Mouse (Mus musculus): ENCODE measurements at regions not wholly inside any gene's neighbourhood (a gene's known extent, or its start where the extent isn't known, plus 50 kb on each side); places are given as distances from the start of the nearest gene placed in this dataset.

DNA sequence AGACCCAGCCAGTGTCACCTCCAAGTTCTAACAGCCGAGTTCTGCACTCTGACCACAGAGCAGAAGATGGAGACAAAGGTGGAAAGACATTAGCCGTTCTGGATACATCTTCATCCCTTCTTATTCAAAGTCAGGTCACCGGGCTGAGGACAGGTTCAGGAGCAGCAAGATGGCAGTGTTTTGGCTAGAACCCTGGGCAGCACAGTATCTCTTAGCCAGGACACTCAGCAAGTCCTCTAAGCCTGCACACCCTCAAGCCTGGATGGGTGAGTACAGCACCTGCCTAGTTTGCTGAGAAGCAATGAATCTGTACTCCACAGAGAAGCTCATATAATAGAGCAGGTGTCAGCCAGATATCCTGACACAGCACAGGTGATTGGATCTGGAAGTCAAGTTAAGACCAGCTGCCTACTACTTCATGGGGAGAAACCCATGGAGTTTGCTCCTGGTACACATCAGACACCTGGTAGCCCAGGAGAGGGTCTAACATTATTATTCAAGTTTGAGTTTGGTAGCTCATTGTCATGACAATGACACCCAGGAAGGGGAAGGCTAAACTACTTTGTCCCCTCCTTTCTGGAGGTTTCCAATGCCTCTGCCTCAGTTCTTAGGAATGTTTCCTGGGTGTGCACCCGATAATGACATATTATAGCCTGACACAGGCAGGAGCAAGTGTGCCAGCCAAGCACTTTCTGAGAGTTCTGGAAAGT lies 108.1 kb downstream of the Ndufa10 start:
- Histone ChIP-seq H3K27ac (no peak overlapping the region), H3K4me1 (replicated peaks) (no peaks in the 10 kb centered on the region), H3K36me3 (no peaks in the 10 kb centered on the region), H3K27me3 (0 out of 2 replicates have a peak, but pooled peaks cover 3% of the 10 kb centered on the region), H3K9ac (no peak overlapping the region), H3K4me3 (no peak overlapping the region), H3K9me3 (replicated peaks) (no peaks in the 10 kb centered on the region), H3K4me2 (no peak overlapping the region)
- ATAC-seq (replicated peaks; ENCODE audit: insufficient number of reproducible peaks, insufficient read depth, low FRiP score, low read depth): no peak
- 82% methylated on average over 4 of the region's 4 CpGs for WGBS

DNA sequence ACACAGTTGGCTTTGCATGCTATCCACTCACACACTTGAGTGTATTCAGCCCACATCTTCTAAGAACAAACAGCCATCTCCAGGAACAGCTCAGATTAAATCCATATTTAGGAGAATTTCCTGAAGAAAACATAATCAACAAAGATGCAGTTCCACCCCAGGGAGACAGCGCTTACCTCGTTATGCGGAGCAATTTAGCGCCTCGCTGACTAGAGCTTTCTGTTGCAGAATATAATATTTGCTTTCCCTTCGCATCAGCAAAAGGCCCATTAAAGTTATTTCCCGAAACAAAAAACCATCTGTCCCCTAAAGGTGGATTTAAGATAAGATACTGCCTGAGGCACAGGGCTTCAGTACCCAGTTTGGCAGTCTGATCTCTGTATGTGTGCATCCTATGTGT lies 112.0 kb downstream of the Ndufa10 start:
- 0 out of 2 replicates have a peak, but pooled peaks cover 3% of the 10 kb centered on the region for H3K27me3 ChIP-seq
- H3K4me1 ChIP-seq (replicated peaks): peaks cover 18% of the 10 kb centered on the region
- ATAC-seq (replicated peaks; ENCODE audit: insufficient number of reproducible peaks, insufficient read depth, low FRiP score, low read depth): no peak
- WGBS: 84% methylated on average over 7 of the region's 7 CpGs
- no peak overlapping the region for H3K27ac ChIP-seq
- no peak overlapping the region for H3K4me2 ChIP-seq
- H3K9ac ChIP-seq: no peak overlapping the region
- no peak overlapping the region for H3K4me3 ChIP-seq
- no peaks in the 10 kb centered on the region for H3K36me3 ChIP-seq
- H3K9me3 ChIP-seq (replicated peaks): no peaks in the 10 kb centered on the region

DNA sequence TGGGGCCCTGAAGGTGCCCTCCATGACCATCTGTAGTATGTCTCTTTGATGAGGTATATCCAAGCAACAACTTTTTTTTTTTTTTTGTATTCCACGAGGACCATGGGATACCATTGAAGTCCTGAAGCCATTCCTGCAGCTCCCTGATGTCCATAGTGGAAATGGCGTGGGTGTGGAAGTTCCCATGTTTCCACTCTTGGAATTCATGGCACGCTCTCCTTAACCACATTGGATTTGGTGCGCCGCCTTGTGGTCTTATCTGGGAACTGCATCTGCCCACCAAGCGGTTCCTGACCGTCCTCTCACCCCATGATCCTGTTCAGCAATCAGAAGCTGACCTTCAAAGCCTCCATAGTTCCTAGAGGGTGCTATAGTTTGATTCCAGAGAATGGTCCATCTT lies 113.4 kb downstream of the Ndufa10 start:
- 0 out of 2 replicates have a peak, but pooled peaks cover 3% of the 10 kb centered on the region for H3K27me3 ChIP-seq
- H3K4me2 ChIP-seq: no peak overlapping the region
- no peak for ATAC-seq (replicated peaks; ENCODE audit: insufficient number of reproducible peaks, insufficient read depth, low FRiP score, low read depth)
- no peaks in the 10 kb centered on the region for H3K9me3 ChIP-seq (replicated peaks)
- WGBS: 20% methylated on average over 7 of the region's 7 CpGs
- no peak overlapping the region for H3K4me3 ChIP-seq
- peaks cover 18% of the 10 kb centered on the region for H3K4me1 ChIP-seq (replicated peaks)
- H3K36me3 ChIP-seq: no peaks in the 10 kb centered on the region
- H3K9ac ChIP-seq: no peak overlapping the region
- no peak overlapping the region for H3K27ac ChIP-seq

DNA sequence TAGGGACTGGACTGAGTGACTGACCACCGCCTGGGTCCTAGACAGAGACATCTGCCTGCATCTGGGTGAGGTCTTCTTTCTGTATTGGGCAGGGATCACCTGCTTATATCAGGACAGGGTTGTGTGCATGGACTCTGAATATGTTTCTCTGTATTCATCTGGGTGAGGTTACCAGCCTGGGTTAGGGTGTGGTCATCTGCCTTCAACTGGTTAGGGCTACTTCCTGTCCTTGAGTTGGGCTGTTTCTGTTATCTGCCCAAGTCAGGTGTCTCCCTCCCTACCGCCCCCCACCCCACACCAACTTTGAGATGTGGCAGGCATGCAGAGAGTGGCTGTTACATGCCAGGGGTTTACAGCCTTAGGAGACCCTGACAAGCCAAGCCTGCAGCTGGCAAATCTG lies 114.2 kb downstream of the Ndufa10 start:
- WGBS: 81% methylated on average over 2 of the region's 2 CpGs
- Histone ChIP-seq H3K4me3 (no peak overlapping the region), H3K9me3 (replicated peaks) (no peaks in the 10 kb centered on the region), H3K27me3 (0 out of 2 replicates have a peak, but pooled peaks cover 3% of the 10 kb centered on the region), H3K36me3 (no peaks in the 10 kb centered on the region), H3K27ac (no peak overlapping the region), H3K9ac (no peak overlapping the region), H3K4me1 (replicated peaks) (peaks cover 18% of the 10 kb centered on the region), H3K4me2 (no peak overlapping the region)
- ATAC-seq (replicated peaks; ENCODE audit: insufficient number of reproducible peaks, insufficient read depth, low FRiP score, low read depth): no peak

DNA sequence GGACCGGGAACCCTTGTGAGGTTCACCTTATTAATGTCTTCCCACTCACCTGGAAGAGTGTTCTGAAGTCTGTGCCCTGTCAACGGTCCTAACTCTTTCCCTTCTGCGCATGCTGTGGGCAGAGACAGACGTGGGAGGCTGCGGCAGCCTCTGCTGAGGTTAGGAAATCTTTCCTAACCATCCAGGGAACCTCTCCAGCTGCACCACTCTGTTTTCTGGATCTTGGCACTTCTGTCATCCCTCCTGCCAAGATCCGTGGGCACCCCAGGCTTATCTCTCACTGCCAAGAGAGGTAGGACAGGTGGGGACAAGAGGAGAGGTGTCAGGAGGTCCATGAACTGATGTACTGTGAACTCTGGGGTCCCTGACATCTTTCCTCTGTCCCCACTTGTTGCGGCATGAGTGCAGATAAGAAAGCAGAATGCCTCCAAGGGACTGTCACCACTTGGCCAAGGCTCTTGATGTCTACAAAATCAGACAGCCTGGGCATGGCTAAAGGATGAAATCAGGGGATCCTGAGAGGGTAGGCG lies 114.8 kb downstream of the Ndufa10 start:
- no peak overlapping the region for H3K27ac ChIP-seq
- no peak overlapping the region for H3K4me2 ChIP-seq
- no peak overlapping the region for H3K9ac ChIP-seq
- 52% methylated on average over 8 of the region's 8 CpGs for WGBS
- H3K4me1 ChIP-seq (replicated peaks): peaks cover 18% of the 10 kb centered on the region
- H3K4me3 ChIP-seq: no peak overlapping the region
- H3K9me3 ChIP-seq (replicated peaks): no peaks in the 10 kb centered on the region
- ATAC-seq (replicated peaks; ENCODE audit: insufficient number of reproducible peaks, insufficient read depth, low FRiP score, low read depth): 0 out of 2 replicates have a peak, but pooled peaks have one; percentile 37
- H3K36me3 ChIP-seq: no peaks in the 10 kb centered on the region
- 0 out of 2 replicates have a peak, but pooled peaks cover 3% of the 10 kb centered on the region for H3K27me3 ChIP-seq

DNA sequence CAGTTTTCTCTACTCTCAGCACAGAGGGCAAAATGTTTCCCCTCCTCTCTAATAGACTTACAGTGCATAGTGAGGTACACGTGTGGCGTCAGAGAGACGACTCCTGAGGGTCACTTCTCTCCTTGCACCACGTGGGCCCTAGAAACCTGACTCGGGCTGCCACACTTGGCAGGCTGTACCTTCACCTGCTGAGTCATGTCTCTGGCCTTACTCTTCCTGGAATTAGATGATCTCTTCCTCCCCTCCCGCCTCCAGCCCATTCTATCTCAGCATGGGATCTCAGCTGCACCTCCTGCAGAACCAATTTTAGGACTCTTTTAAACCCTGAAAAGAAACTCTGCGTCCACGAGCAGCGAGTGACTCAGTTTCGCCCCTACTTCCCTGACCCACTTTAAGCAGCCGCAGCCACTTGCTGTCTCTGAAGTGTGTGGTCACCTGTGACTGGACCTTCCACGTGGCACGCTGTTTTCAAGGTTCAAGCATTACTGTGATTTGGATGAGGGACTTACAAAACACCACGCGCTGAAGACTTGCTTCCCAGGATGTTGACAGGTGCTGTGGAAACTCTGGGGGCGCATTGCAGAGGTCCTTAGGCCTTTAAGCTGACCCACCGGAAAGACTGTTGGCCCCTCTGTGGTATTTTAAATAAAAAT lies 125.2 kb downstream of the Ndufa10 start:
- no peak overlapping the region for H3K4me3 ChIP-seq
- H3K36me3 ChIP-seq: no peaks in the 10 kb centered on the region
- H3K4me1 ChIP-seq (replicated peaks): peaks cover 10% of the 10 kb centered on the region
- H3K9me3 ChIP-seq (replicated peaks): no peaks in the 10 kb centered on the region
- no peaks in the 10 kb centered on the region for H3K27me3 ChIP-seq
- no peak overlapping the region for H3K4me2 ChIP-seq
- H3K9ac ChIP-seq: no peak overlapping the region
- no peak for ATAC-seq (replicated peaks; ENCODE audit: insufficient number of reproducible peaks, insufficient read depth, low FRiP score, low read depth)
- WGBS: 58% methylated on average over 17 of the region's 17 CpGs
- H3K27ac ChIP-seq: no peak overlapping the region

DNA sequence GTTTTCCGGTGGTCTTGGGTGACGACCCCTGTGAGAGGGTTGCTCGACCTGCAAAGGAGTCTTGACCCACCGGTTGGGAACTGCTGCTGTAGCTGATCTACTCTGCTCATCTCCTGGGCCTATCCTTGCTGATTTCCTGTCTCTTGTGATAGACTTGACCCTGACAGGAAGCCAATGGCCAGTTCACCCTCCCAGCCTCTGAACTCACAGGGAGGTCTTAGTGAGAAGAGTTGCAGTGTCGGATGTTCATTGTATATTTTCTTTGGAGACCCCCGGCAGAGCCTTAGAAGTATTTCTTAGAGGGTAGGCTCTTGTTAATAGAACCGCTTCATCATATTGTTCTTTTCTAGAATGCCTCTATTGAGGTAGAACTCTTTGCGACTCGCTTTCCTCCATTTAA lies 126.0 kb downstream of the Ndufa10 start:
- Histone ChIP-seq H3K9ac (no peak overlapping the region), H3K27me3 (no peaks in the 10 kb centered on the region), H3K27ac (no peak overlapping the region), H3K36me3 (no peaks in the 10 kb centered on the region), H3K9me3 (replicated peaks) (no peaks in the 10 kb centered on the region), H3K4me2 (no peak overlapping the region), H3K4me1 (replicated peaks) (peaks cover 18% of the 10 kb centered on the region), H3K4me3 (no peak overlapping the region)
- no peak for ATAC-seq (replicated peaks; ENCODE audit: insufficient number of reproducible peaks, insufficient read depth, low FRiP score, low read depth)
- 76% methylated on average over 9 of the region's 9 CpGs for WGBS

DNA sequence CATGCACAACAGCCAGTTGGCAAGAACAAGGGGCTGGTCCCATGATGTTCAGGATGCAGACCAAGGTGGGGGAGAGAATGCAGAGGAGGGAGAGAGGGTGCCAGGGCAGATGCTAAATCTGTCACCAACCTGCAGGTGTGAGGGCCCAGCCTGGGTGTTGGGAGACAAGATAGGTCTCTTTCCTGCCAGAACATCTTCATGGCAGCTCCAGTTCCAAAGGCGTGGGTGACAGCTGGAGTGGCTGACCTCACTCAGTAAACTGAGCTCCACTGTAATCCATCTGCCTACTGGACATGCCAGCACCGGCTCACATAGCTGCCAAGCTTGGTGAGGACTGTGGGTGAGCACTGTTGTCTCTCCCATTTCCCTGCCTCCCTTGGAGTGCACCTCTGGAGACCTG lies 129.9 kb downstream of the Ndufa10 start:
- ATAC-seq (replicated peaks; ENCODE audit: insufficient number of reproducible peaks, insufficient read depth, low FRiP score, low read depth): peak; percentile 58; the same call in 1 of the 2 replicates
- WGBS: 51% methylated on average over 2 of the region's 2 CpGs
- Histone ChIP-seq H3K36me3 (no peaks in the 10 kb centered on the region), H3K4me3 (no peak overlapping the region), H3K4me2 (no peak overlapping the region), H3K9me3 (replicated peaks) (no peaks in the 10 kb centered on the region), H3K4me1 (replicated peaks) (peaks cover 21% of the 10 kb centered on the region), H3K9ac (no peak overlapping the region), H3K27me3 (no peaks in the 10 kb centered on the region), H3K27ac (no peak overlapping the region; the same call in 1 of the 2 replicates)

DNA sequence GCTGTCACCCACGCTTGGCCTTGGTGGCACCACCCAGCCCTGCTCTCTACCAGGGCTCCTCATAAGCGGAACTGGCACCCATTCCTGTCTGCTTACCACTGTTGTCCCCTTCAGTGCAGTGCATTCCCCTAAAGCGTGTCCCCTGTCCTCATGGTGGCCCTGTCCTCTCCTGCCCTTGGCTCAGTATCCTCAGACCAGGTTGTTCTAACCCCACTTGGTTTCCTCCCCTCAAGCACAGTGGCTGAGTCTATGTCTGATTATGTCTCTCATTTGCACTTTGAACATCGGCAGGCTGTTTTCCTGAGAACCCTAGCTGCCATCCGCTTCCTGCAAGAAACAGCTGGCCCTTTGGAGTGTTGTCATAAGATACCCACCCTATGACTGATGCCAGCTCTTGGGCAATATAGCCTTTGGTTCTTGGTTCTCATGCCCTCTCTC lies 130.5 kb downstream of the Ndufa10 start:
- peak overlapping the region; percentile 28 for H3K27ac ChIP-seq
- no peaks in the 10 kb centered on the region for H3K9me3 ChIP-seq (replicated peaks)
- peak; percentile 12; the same call in 1 of the 2 replicates for ATAC-seq (replicated peaks; ENCODE audit: insufficient number of reproducible peaks, insufficient read depth, low FRiP score, low read depth)
- no peak overlapping the region for H3K4me2 ChIP-seq
- no peaks in the 10 kb centered on the region for H3K36me3 ChIP-seq
- WGBS: 78% methylated on average over 5 of the region's 5 CpGs
- H3K9ac ChIP-seq: no peak overlapping the region
- no peak overlapping the region for H3K4me3 ChIP-seq
- H3K27me3 ChIP-seq: no peaks in the 10 kb centered on the region
- peaks cover 21% of the 10 kb centered on the region for H3K4me1 ChIP-seq (replicated peaks)

DNA sequence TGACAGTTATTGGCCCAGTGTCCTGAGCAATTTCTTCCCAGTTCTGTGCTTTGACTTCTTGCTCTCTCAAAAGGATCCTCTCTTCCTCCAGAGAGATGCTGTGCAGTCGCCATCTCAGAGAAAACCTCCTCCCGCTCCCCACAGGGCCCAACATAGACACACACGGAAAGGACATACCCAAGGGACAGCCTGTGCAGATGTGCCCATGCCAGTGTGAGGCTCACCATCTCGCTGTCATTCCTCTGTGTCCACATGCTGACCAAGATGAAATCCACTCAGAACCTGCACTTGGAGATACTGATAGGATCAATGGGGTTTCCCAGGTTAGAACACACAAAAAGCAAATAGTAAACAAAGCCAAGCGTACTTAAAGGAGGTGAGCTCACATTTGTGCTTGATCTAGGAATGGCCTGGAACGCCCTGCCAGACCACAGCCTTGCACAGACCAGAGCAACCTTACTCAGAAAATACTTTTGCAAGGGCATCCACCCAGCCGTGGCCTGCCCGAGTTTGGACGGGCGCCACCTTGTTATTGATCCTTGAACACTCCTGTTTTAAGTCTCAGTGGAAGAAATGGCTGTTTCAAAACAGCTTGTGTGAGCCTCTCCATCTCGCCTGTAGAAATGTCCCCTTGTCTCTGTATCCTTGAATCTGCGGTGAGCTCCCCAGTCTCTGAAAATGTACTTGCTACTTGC lies 131.7 kb downstream of the Ndufa10 start:
- Histone ChIP-seq H3K9ac (no peak overlapping the region), H3K27ac (no peak overlapping the region), H3K4me1 (replicated peaks) (peaks cover 28% of the 10 kb centered on the region), H3K4me3 (no peak overlapping the region), H3K4me2 (no peak overlapping the region), H3K27me3 (no peaks in the 10 kb centered on the region), H3K36me3 (no peaks in the 10 kb centered on the region), H3K9me3 (replicated peaks) (no peaks in the 10 kb centered on the region)
- no peak for ATAC-seq (replicated peaks; ENCODE audit: insufficient number of reproducible peaks, insufficient read depth, low FRiP score, low read depth)
- 84% methylated on average over 12 of the region's 12 CpGs for WGBS

DNA sequence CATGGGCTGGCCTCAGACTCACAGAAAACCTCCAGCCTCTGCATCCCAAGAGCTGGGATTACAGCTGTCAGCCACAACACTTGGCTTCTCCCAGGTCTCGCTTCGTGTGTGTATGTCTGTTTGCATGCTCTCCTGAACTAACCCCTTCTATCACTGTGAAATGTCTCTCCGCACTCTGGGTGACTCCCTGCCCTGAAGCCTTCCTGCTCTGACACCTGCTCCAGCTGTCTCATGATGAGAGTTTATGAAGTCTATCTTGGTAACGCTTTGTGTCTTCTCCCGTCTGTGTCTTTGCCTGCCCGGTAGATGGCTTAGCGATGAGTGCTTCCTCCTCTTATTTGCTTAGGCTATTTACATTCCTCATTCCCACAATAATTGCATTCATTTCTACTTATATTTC lies 133.0 kb downstream of the Ndufa10 start:
- no peak overlapping the region for H3K9ac ChIP-seq
- H3K36me3 ChIP-seq: no peaks in the 10 kb centered on the region
- H3K27me3 ChIP-seq: no peaks in the 10 kb centered on the region
- no peak for ATAC-seq (replicated peaks; ENCODE audit: insufficient number of reproducible peaks, insufficient read depth, low FRiP score, low read depth)
- no peak overlapping the region for H3K27ac ChIP-seq
- peaks cover 28% of the 10 kb centered on the region for H3K4me1 ChIP-seq (replicated peaks)
- no peaks in the 10 kb centered on the region for H3K9me3 ChIP-seq (replicated peaks)
- H3K4me3 ChIP-seq: no peak overlapping the region
- H3K4me2 ChIP-seq: no peak overlapping the region
- WGBS: 62% methylated on average over 7 of the region's 7 CpGs
